Mouse (Mus musculus): ENCODE data around the gene Cpa5.

- TF ChIP-seq REST (IDR thresholded peaks at IDR 0.05; ENCODE audit: insufficient read depth, insufficient read length) (no peak), USF1 (IDR thresholded peaks at IDR 0.05; ENCODE audit: low read depth) (no peak)
Observed at GRCm38 (mm10) chr6:30589819-30590218, 21.0 kb upstream of the Cpa5 start.
